Mouse (Mus musculus): ENCODE results near the gene Zfpm1. TPM values are rescaled to one million over a fixed set of nuclear protein-coding genes. Genes with fewer than 3 reads are reported as not detected.

Zfpm1 gene
- 410 and 679 TPM in 2 replicates for polyA plus RNA-seq (2012)

GRCm38 (mm10) chr8:122282035-122282358 is at the start of gene Zfpm1:
Gene Zfpm1 (plus strand): TSS chr8:122282141.

GRCm38 (mm10) chr8:122360696-122361416 is 78.9 kb downstream of the Zfpm1 start, which contains the start of gene Trhr2:
Gene Trhr2 (minus strand): TSS chr8:122360746.

GRCm38 (mm10) chr8:122376365-122377231 is 94.7 kb downstream of the Zfpm1 start, which contains the start of gene Zc3h18:
Gene Zc3h18 (plus strand): TSS chr8:122376609.

Other genes starting within 250 kb of the Zfpm1 start
- 0.05 TPM in 1 of 2 replicates, not detected in the other for gene Trhr2, start 78.6 kb downstream of the Zfpm1 start, polyA plus RNA-seq (2012)
- gene Zc3h18, start 94.5 kb downstream of the Zfpm1 start, polyA plus RNA-seq (2012), result 119 and 172 TPM in 2 replicates
- gene Il17c, start 139.9 kb downstream of the Zfpm1 start, polyA plus RNA-seq (2012), result 0.98 and 1.5 TPM in 2 replicates
- 676 and 930 TPM in 2 replicates for gene Cyba, start 150.8 kb downstream of the Zfpm1 start, polyA plus RNA-seq (2012)
- 8.7 and 10.5 TPM in 2 replicates for gene Mvd, start 161.3 kb downstream of the Zfpm1 start, polyA plus RNA-seq (2012)
- gene Snai3, start 178.6 kb downstream of the Zfpm1 start, polyA plus RNA-seq (2012), result 0.22 TPM in 2 replicates
- gene Rnf166, start 193.9 kb downstream of the Zfpm1 start, polyA plus RNA-seq (2012), result 72.3 and 82.1 TPM in 2 replicates
- 26.0 and 31.1 TPM in 2 replicates for gene Ctu2, start 194.0 kb downstream of the Zfpm1 start, polyA plus RNA-seq (2012)

Data from megakaryocyte-erythroid progenitor cell, adult 5 weeks (primary cell).